Mouse (Mus musculus): ENCODE measurements around the gene Helz2.

The Helz2 gene

GRCm38 (mm10) chr2:181241602-181242313 lies at the start of gene Helz2:
Gene Helz2, minus strand, starts transcription at chr2:181242027.
- DNase-seq (ENCODE audit: low spot score in 2 of 2) = peak; percentile 72 to 76

- no peak for DNase-seq (ENCODE audit: low spot score in 2 of 2)
These were observed 49.1 kb upstream of the Helz2 start for GRCm38 (mm10) chr2:181290937-181291336.

GRCm38 (mm10) chr2:181288691-181289090 lies 46.9 kb upstream of the Helz2 start:
- DNase-seq (ENCODE audit: low spot score in 2 of 2) = no peak

- DNase-seq (ENCODE audit: low spot score in 2 of 2) = peak; percentile 94 to 96
These were observed 46.1 kb upstream of the Helz2 start, which contains the start of gene Gmeb2 for GRCm38 (mm10) chr2:181287958-181288350. Gene Gmeb2, minus strand, starts transcription at chr2:181288035.

- DNase-seq (ENCODE audit: low spot score in 2 of 2) = peak; percentile 81
These were observed 45.6 kb upstream of the Helz2 start for GRCm38 (mm10) chr2:181287338-181287957.

GRCm38 (mm10) chr2:181286629-181287337 lies 45.0 kb upstream of the Helz2 start:
- no peak for DNase-seq (ENCODE audit: low spot score in 2 of 2)

- DNase-seq (ENCODE audit: low spot score in 2 of 2) = no peak
These were observed 38.1 kb upstream of the Helz2 start for GRCm38 (mm10) chr2:181279968-181280367.

- DNase-seq (ENCODE audit: low spot score in 2 of 2) = no peak
These were observed 36.0 kb upstream of the Helz2 start for GRCm38 (mm10) chr2:181277866-181278265.

GRCm38 (mm10) chr2:181276766-181277165 lies 34.9 kb upstream of the Helz2 start:
- no peak for DNase-seq (ENCODE audit: low spot score in 2 of 2)

GRCm38 (mm10) chr2:181274639-181275038 lies 32.8 kb upstream of the Helz2 start:
- no peak for DNase-seq (ENCODE audit: low spot score in 2 of 2)

- DNase-seq (ENCODE audit: low spot score in 2 of 2) = no peak
These were observed 32.0 kb upstream of the Helz2 start for GRCm38 (mm10) chr2:181273829-181274228.

- no peak for DNase-seq (ENCODE audit: low spot score in 2 of 2)
These were observed 30.3 kb upstream of the Helz2 start for GRCm38 (mm10) chr2:181272092-181272491.

- DNase-seq (ENCODE audit: low spot score in 2 of 2) = no peak
These were observed 25.0 kb upstream of the Helz2 start for GRCm38 (mm10) chr2:181266839-181267238.

GRCm38 (mm10) chr2:181253248-181253647 lies 11.4 kb upstream of the Helz2 start:
- DNase-seq (ENCODE audit: low spot score in 2 of 2) = no peak

- DNase-seq (ENCODE audit: low spot score in 2 of 2) = no peak
These were observed 10.0 kb upstream of the Helz2 start for GRCm38 (mm10) chr2:181251841-181252240.

GRCm38 (mm10) chr2:181249217-181249616 lies 7.4 kb upstream of the Helz2 start:
- DNase-seq (ENCODE audit: low spot score in 2 of 2) = no peak

GRCm38 (mm10) chr2:181245031-181245430 lies 3.2 kb upstream of the Helz2 start:
- DNase-seq (ENCODE audit: low spot score in 2 of 2) = no peak

- peak; percentile 52 to 65 for DNase-seq (ENCODE audit: low spot score in 2 of 2)
These were observed 2.0 kb upstream of the Helz2 start for GRCm38 (mm10) chr2:181243706-181244394.

GRCm38 (mm10) chr2:181242314-181242665 lies 463 bp upstream of the Helz2 start:
- no peak for DNase-seq (ENCODE audit: low spot score in 2 of 2)

- no peak for DNase-seq (ENCODE audit: low spot score in 2 of 2)
These were observed 904 bp downstream of the Helz2 start for GRCm38 (mm10) chr2:181240806-181241440.

GRCm38 (mm10) chr2:181239261-181239660 lies 2.6 kb downstream of the Helz2 start:
- no peak for DNase-seq (ENCODE audit: low spot score in 2 of 2)

GRCm38 (mm10) chr2:181238861-181239260 lies 3.0 kb downstream of the Helz2 start:
- peak; percentile 45 to 60 for DNase-seq (ENCODE audit: low spot score in 2 of 2)
